Comparison of ENCODE assay signal across 1 mouse cellular context in genomic region chr5:125382673-125383558, GRCm38 (mm10).
TF ChIP-seq lines count a peak whose summit lies in the region.

No protein-coding gene starts in this region.

TF ChIP-seq in CH12.LX, 34 proteins besides CTCF, POLR2A, EP300 and RAD21 (continued from another document):
- no peak for TF ChIP-seq SIN3A (IDR thresholded peaks at IDR 0.05; ENCODE audit: low read length)
- no peak for TF ChIP-seq NELFE (IDR thresholded peaks at IDR 0.05; ENCODE audit: low read depth, low read length)
- no peak for TF ChIP-seq GABPA (IDR thresholded peaks at IDR 0.05; ENCODE audit: insufficient replicate concordance, low read depth, low read length)
